Mouse (Mus musculus) CH12.LX (cell line): Measurements from ENCODE around the gene Arhgap29. TPM values are rescaled to one million over a fixed set of nuclear protein-coding genes. Genes with fewer than 3 reads are reported as not detected.

Experiments
- DNase-seq: peaks from one replicate; pipeline ENCODE4 v3.0.0-alpha.2; 2013; ENCODE audit errors: extremely low read depth
- H3K27ac ChIP-seq: 2 replicates; pipeline ENCODE4 v1.5.1; 2012; ENCODE audit warnings: low read depth, mild to moderate bottlenecking, control low read depth, moderate library complexity; ENCODE audit not compliant: insufficient read depth
- H3K27me3 ChIP-seq: replicated peaks from 2 replicates; pipeline ENCODE3; 2012; ENCODE audit warnings: inconsistent platforms
- H3K36me3 ChIP-seq, 2 experiments: replicated peaks in 1 of 2; 2 replicates each; pipeline versions ENCODE3 to v1.6.1; 2012; ENCODE audit warnings: inconsistent platforms in 1 of 2, low read length in 1 of 2, mild to moderate bottlenecking in 1 of 2, mixed read lengths in 1 of 2, moderate library complexity in 1 of 2; ENCODE audit not compliant: control insufficient read depth in 1 of 2, insufficient read depth in 1 of 2
- H3K4me1 ChIP-seq, 2 experiments: 2 replicates each; pipeline ENCODE4 v1.6.1; 2012; ENCODE audit warnings: inconsistent platforms in 1 of 2, moderate library complexity in 1 of 2; ENCODE audit not compliant: insufficient read depth in 2 of 2, control insufficient read depth in 1 of 2
- H3K4me2 ChIP-seq: 2 replicates; pipeline ENCODE4 v1.6.1; 2012; ENCODE audit warnings: low read depth, mild to moderate bottlenecking, control low read depth; ENCODE audit not compliant: poor library complexity, insufficient read depth, severe bottlenecking
- H3K4me3 ChIP-seq, 3 experiments: fragments of 150-350 bp in 1 of 3; sonication (generic) in 1 of 3; replicated peaks in 1 of 3; 2 replicates each; pipeline versions ENCODE3 to v1.5.1; 2011 to 2012; ENCODE audit warnings: low read depth in 2 of 3, low read length in 2 of 3, mild to moderate bottlenecking in 2 of 3, moderate library complexity in 2 of 3, control low read depth in 1 of 3, improper control_type of control experiment in 1 of 3, inconsistent platforms in 1 of 3, mixed read lengths in 1 of 3; ENCODE audit not compliant: poor library complexity in 1 of 3
- H3K79me2 ChIP-seq: replicated peaks from 2 replicates; pipeline ENCODE4 v1.6.1; 2012; ENCODE audit warnings: mild to moderate bottlenecking, moderate library complexity; ENCODE audit not compliant: control insufficient read depth, poor library complexity, insufficient read depth, severe bottlenecking; ENCODE audit errors: extremely low read depth
- H3K9ac ChIP-seq: 2 replicates; pipeline ENCODE4 v1.6.1; 2012; ENCODE audit warnings: low read depth, mild to moderate bottlenecking, control low read depth, moderate library complexity; ENCODE audit not compliant: insufficient read depth
- H3K9me3 ChIP-seq: replicated peaks from 2 replicates; pipeline ENCODE3; 2012; ENCODE audit warnings: low read length, inconsistent platforms, mixed read lengths
- BHLHE40 ChIP-seq: IDR thresholded peaks from 2 replicates; pipeline ENCODE4 v1.6.1; 2011; ENCODE audit warnings: mild to moderate bottlenecking, low read depth, low read length, improper control_type of control experiment
- CHD1 ChIP-seq: IDR thresholded peaks from 2 replicates; pipeline ENCODE4 v1.6.1; 2012; ENCODE audit warnings: low read depth, low read length, improper control_type of control experiment, inconsistent platforms
- CHD2 ChIP-seq: IDR thresholded peaks from 2 replicates; pipeline ENCODE4 v1.6.1; 2011; ENCODE audit warnings: low read length, improper control_type of control experiment
- E2F4 ChIP-seq: IDR thresholded peaks from 2 replicates; pipeline ENCODE4 v1.6.1; 2011; ENCODE audit warnings: low read depth, low read length, improper control_type of control experiment; ENCODE audit not compliant: insufficient replicate concordance
- ELF1 ChIP-seq: IDR thresholded peaks from 2 replicates; pipeline ENCODE4 v1.6.1; 2014; ENCODE audit warnings: low read depth, mild to moderate bottlenecking, inconsistent platforms, low read length, improper control_type of control experiment
- ETS1 ChIP-seq: conservative IDR thresholded peaks from 2 replicates; pipeline ENCODE4 v1.6.1; 2012; ENCODE audit warnings: low read depth, mild to moderate bottlenecking, inconsistent platforms, low read length, improper control_type of control experiment, moderate library complexity
- HCFC1 ChIP-seq: IDR thresholded peaks from 2 replicates; pipeline ENCODE4 v1.6.1; 2012; ENCODE audit warnings: low read depth, mild to moderate bottlenecking, inconsistent platforms, low read length, improper control_type of control experiment
- IRF4 ChIP-seq: IDR thresholded peaks from 2 replicates; pipeline ENCODE4 v1.6.1; 2014; ENCODE audit warnings: low read depth, mild to moderate bottlenecking, inconsistent platforms, low read length, improper control_type of control experiment
- JUND ChIP-seq: conservative IDR thresholded peaks from 2 replicates; pipeline ENCODE4 v1.6.1; 2011; ENCODE audit warnings: low read depth, low read length, improper control_type of control experiment
- KAT2A ChIP-seq: IDR thresholded peaks from 2 replicates; pipeline ENCODE4 v1.6.1; 2012; ENCODE audit warnings: low read length, improper control_type of control experiment, inconsistent platforms; ENCODE audit not compliant: insufficient replicate concordance
- MAFK ChIP-seq: IDR thresholded peaks from 2 replicates; pipeline ENCODE4 v1.6.1; 2011; ENCODE audit warnings: low read length, improper control_type of control experiment; ENCODE audit not compliant: insufficient replicate concordance
- MAX ChIP-seq: IDR thresholded peaks from 2 replicates; pipeline ENCODE4 v1.6.1; 2011; ENCODE audit warnings: low read length, improper control_type of control experiment
- MAZ ChIP-seq: IDR thresholded peaks from 2 replicates; pipeline ENCODE4 v1.6.1; 2012; ENCODE audit warnings: low read depth, mild to moderate bottlenecking, inconsistent platforms, low read length, improper control_type of control experiment, moderate library complexity
- MEF2A ChIP-seq: IDR thresholded peaks from 2 replicates; pipeline ENCODE4 v1.6.1; 2014; ENCODE audit warnings: low read depth, mild to moderate bottlenecking, inconsistent platforms, low read length, improper control_type of control experiment, borderline replicate concordance
- MXI1 ChIP-seq: IDR thresholded peaks from 2 replicates; pipeline ENCODE4 v1.6.1; 2011; ENCODE audit warnings: mild to moderate bottlenecking, low read depth, low read length, improper control_type of control experiment
- MYC ChIP-seq: IDR thresholded peaks from 2 replicates; pipeline ENCODE4 v1.6.1; 2011; ENCODE audit warnings: low read depth, mild to moderate bottlenecking, improper control_type of control experiment, low read length
- PAX5 ChIP-seq: IDR thresholded peaks from 2 replicates; pipeline ENCODE4 v1.6.1; 2012; ENCODE audit warnings: low read length, inconsistent platforms, mixed read lengths
- POLR2A ChIP-seq: IDR thresholded peaks from 2 replicates; pipeline ENCODE4 v1.6.1; 2011; ENCODE audit warnings: low read depth, mild to moderate bottlenecking, improper control_type of control experiment, low read length
- RAD21 ChIP-seq: IDR thresholded peaks from 2 replicates; pipeline ENCODE4 v1.6.1; 2011; ENCODE audit warnings: low read depth, mild to moderate bottlenecking, low read length, improper control_type of control experiment, moderate library complexity
- SIN3A ChIP-seq: IDR thresholded peaks from 2 replicates; pipeline ENCODE4 v1.6.1; 2012; ENCODE audit warnings: low read length, improper control_type of control experiment, inconsistent platforms
- SMC3 ChIP-seq: IDR thresholded peaks from 2 replicates; pipeline ENCODE4 v1.6.1; 2011; ENCODE audit warnings: low read depth, low read length, improper control_type of control experiment
- TBP ChIP-seq: conservative IDR thresholded peaks from 2 replicates; pipeline ENCODE4 v1.6.1; 2011; ENCODE audit warnings: low read depth, low read length, improper control_type of control experiment
- UBTF ChIP-seq: IDR thresholded peaks from 2 replicates; pipeline ENCODE4 v1.6.1; 2012; ENCODE audit warnings: low read depth, mild to moderate bottlenecking, inconsistent platforms, low read length, improper control_type of control experiment, moderate library complexity
- USF1 ChIP-seq: IDR thresholded peaks from 2 replicates; pipeline ENCODE4 v1.6.1; 2014; ENCODE audit warnings: low read depth, mild to moderate bottlenecking, inconsistent platforms, low read length, improper control_type of control experiment
- ZC3H11A ChIP-seq: IDR thresholded peaks from 2 replicates; pipeline ENCODE4 v1.6.1; 2012; ENCODE audit warnings: low read depth, mild to moderate bottlenecking, inconsistent platforms, low read length, improper control_type of control experiment
- ZKSCAN1 ChIP-seq: IDR thresholded peaks from 2 replicates; pipeline ENCODE4 v1.6.1; 2012; ENCODE audit warnings: low read depth, inconsistent platforms, low read length, improper control_type of control experiment, borderline replicate concordance
- ZNF384 ChIP-seq: IDR thresholded peaks from 2 replicates; pipeline ENCODE4 v1.6.1; 2012; ENCODE audit warnings: low read depth, low read length, improper control_type of control experiment, inconsistent platforms
- dilution Hi-C: fragments of 300-500 bp; cut with MboI; formaldehyde crosslinking; loops from 2 replicates; pipeline ENCODE4 v1.14.3; 2020; ENCODE audit warnings: low sequenced_read_pairs; ENCODE audit not compliant: extremely low pct_unique_long_range_greater_than_20kb, extremely low pct_ligation_motif_present
- in situ Hi-C: fragments of 300-500 bp; cut with MboI; formaldehyde crosslinking; loops from 3 replicates; pipeline ENCODE4 v1.14.3; 2019; ENCODE audit warnings: low sequenced_read_pairs, low pct_ligation_motif_present, low pct_unique_long_range_greater_than_20kb, mixed read lengths
- polyA plus RNA-seq: library from polyadenylated mRNA; unstranded; fragments of >175 nt; gene quantifications from 2 replicates; pipeline ENCODE4 v1.2.1, GENCODE M21; 2012; ENCODE audit warnings: low read depth; ENCODE audit not compliant: insufficient read length
- total RNA-seq, 2 experiments: library from RNA; depleted of rRNA; stranded (reverse); fragments of 300-350 nt in 1 of 2; fragments of >200 nt in 1 of 2; gene quantifications; 2 replicates each; pipeline ENCODE4 v1.2.3; 2012 to 2014

The Arhgap29 gene
- total and polyA plus RNA-seq, 3 experiments: 19.7 to 53.7 (median 37.0) TPM

GRCm38 (mm10) chr3:122021029-122021652 is 68.8 kb downstream of the Arhgap29 start:
- in situ Hi-C loops (no loop called here), dilution Hi-C loops (no loop called here)
- TF ChIP-seq MAFK (no peak), MEF2A (no peak), IRF4 (no peak), ZKSCAN1 (no peak), BHLHE40 (no peak), CHD2 (no peak), CHD1 (no peak), HCFC1 (no peak), JUND (no peak), SIN3A (no peak), SMC3 (no peak), PAX5 (no peak), KAT2A (no peak), USF1 (no peak), POLR2A (no peak), ZNF384 (no peak), TBP (no peak), MXI1 (no peak), MYC (no peak), E2F4 (no peak)
- H3K27ac ChIP-seq: no peak overlapping the region
- no peak overlapping the region for H3K9ac ChIP-seq
- no peak overlapping the region for H3K4me3 ChIP-seq
- no peaks in the 10 kb centered on the region for H3K27me3 ChIP-seq
- peaks cover 2 to 6% of the 10 kb centered on the region in 2 experiments; a peak in 2 of 4 replicates for H3K4me1 ChIP-seq
- H3K4me2 ChIP-seq: no peak overlapping the region
- no peaks in the 10 kb centered on the region for H3K9me3 ChIP-seq
- peaks cover 0 to 5% of the 10 kb centered on the region in 2 experiments for H3K36me3 ChIP-seq
- DNase-seq: no peak
- no peaks in the 10 kb centered on the region for H3K79me2 ChIP-seq

GRCm38 (mm10) chr3:122022355-122022754 is 70.0 kb downstream of the Arhgap29 start:
- no peak for DNase-seq
- dilution Hi-C loops: no loop called here
- Histone ChIP-seq H3K27me3 (no peaks in the 10 kb centered on the region), H3K4me1 (peaks cover 2 to 6% of the 10 kb centered on the region in 2 experiments; a peak in 2 of 4 replicates), H3K79me2 (no peaks in the 10 kb centered on the region), H3K4me3 (no peak overlapping the region), H3K36me3 (no peaks in the 10 kb centered on the region), H3K9ac (no peak overlapping the region), H3K9me3 (no peaks in the 10 kb centered on the region), H3K27ac (no peak overlapping the region), H3K4me2 (peak overlapping the region; percentile 52; the same call in 1 of the 2 replicates)
- TF ChIP-seq CHD2 (no peak), ZC3H11A (no peak), ETS1 (no peak; the same call in 1 of the 2 replicates), UBTF (no peak), RAD21 (no peak), ELF1 (peak; percentile 62), ZNF384 (no peak), ZKSCAN1 (no peak), JUND (no peak), MAFK (no peak), MEF2A (no peak), MAZ (no peak), MAX (peak; percentile 43), MYC (no peak)
- in situ Hi-C loops: no loop called here
